Mouse (Mus musculus): ENCODE data around the gene D10Jhu81e. TPM values are rescaled to one million over a fixed set of nuclear protein-coding genes. Genes with fewer than 3 reads are reported as not detected.

The D10Jhu81e gene
- polyA plus RNA-seq, 1 experiment from 2014 or later = 17.9 TPM

- Histone ChIP-seq H3K9me3 (ENCODE audit: control insufficient read depth, low read length) (no peaks in the 10 kb centered on the region), H3K9ac (replicated peaks; ENCODE audit: low read length) (no peak overlapping the region), H3K36me3 (ENCODE audit: control insufficient read depth, insufficient read depth, low read length) (no peaks in the 10 kb centered on the region), H3K27me3 (ENCODE audit: control insufficient read depth, insufficient read depth, low read length) (no peaks in the 10 kb centered on the region), H3K4me2 (ENCODE audit: low read length) (no peak overlapping the region), H3K4me3 (replicated peaks; ENCODE audit: low read depth, low read length) (no peak overlapping the region), H3K4me1 (ENCODE audit: control insufficient read depth, insufficient read depth, low read length) (no peaks in the 10 kb centered on the region), H3K27ac (replicated peaks; ENCODE audit: low read depth, low read length) (no peak overlapping the region)
- DNase-seq (no peak), ATAC-seq (ENCODE audit: low FRiP score, low TSS enrichment) (no peak)
- 84% methylated on average over 2 of the region's 2 CpGs for WGBS
Measured at GRCm38 (mm10) chr10:78115153-78115552, 54.4 kb downstream of the D10Jhu81e start.

- Histone ChIP-seq H3K9me3 (ENCODE audit: control insufficient read depth, low read length) (no peaks in the 10 kb centered on the region), H3K4me3 (replicated peaks; ENCODE audit: low read depth, low read length) (no peak overlapping the region), H3K4me1 (ENCODE audit: control insufficient read depth, insufficient read depth, low read length) (no peaks in the 10 kb centered on the region), H3K9ac (replicated peaks; ENCODE audit: low read length) (no peak overlapping the region), H3K27me3 (ENCODE audit: control insufficient read depth, insufficient read depth, low read length) (no peaks in the 10 kb centered on the region), H3K36me3 (ENCODE audit: control insufficient read depth, insufficient read depth, low read length) (no peaks in the 10 kb centered on the region), H3K4me2 (ENCODE audit: low read length) (no peak overlapping the region), H3K27ac (replicated peaks; ENCODE audit: low read depth, low read length) (no peak overlapping the region)
- DNase-seq (no peak), ATAC-seq (ENCODE audit: low FRiP score, low TSS enrichment) (no peak)
- 48% methylated on average over 4 of the region's 4 CpGs for WGBS
Measured at GRCm38 (mm10) chr10:78114521-78115092, 55.0 kb downstream of the D10Jhu81e start.

Other genes starting within 250 kb of the D10Jhu81e start
- 3.6 TPM in 2 replicates for gene Trpm2, start 199.2 kb downstream of the D10Jhu81e start, polyA plus RNA-seq (2014; fragmentation: Nextera tagmentation; extraction: Ambion mirVana)
- gene 1810043G02Rik, start 191.3 kb downstream of the D10Jhu81e start, polyA plus RNA-seq (2014; fragmentation: Nextera tagmentation; extraction: Ambion mirVana) = 41.0 and 45.3 TPM in 2 replicates
- 88.0 and 97.8 TPM in 2 replicates for gene Pfkl, start 159.7 kb downstream of the D10Jhu81e start, polyA plus RNA-seq (2014; fragmentation: Nextera tagmentation; extraction: Ambion mirVana)
- gene Dnmt3l, start 127.8 kb downstream of the D10Jhu81e start, polyA plus RNA-seq (2014; fragmentation: Nextera tagmentation; extraction: Ambion mirVana) = not detected in 2 replicates
- gene Aire, start 126.2 kb downstream of the D10Jhu81e start, polyA plus RNA-seq (2014; fragmentation: Nextera tagmentation; extraction: Ambion mirVana) = 0.09 TPM in 1 of 2 replicates, not detected in the other
- gene Icosl, start 100.5 kb downstream of the D10Jhu81e start, polyA plus RNA-seq (2014; fragmentation: Nextera tagmentation; extraction: Ambion mirVana) = 0.50 and 0.71 TPM in 2 replicates
- gene Pwp2, start 15.4 kb upstream of the D10Jhu81e start, polyA plus RNA-seq (2014; fragmentation: Nextera tagmentation; extraction: Ambion mirVana) = 13.7 and 15.2 TPM in 2 replicates
- 33.4 and 37.2 TPM in 2 replicates for gene Trappc10, start 74.9 kb upstream of the D10Jhu81e start, polyA plus RNA-seq (2014; fragmentation: Nextera tagmentation; extraction: Ambion mirVana)
- 61.4 and 68.0 TPM in 2 replicates for gene Agpat3, start 182.7 kb upstream of the D10Jhu81e start, polyA plus RNA-seq (2014; fragmentation: Nextera tagmentation; extraction: Ambion mirVana)
- gene Rrp1, start 243.3 kb upstream of the D10Jhu81e start, polyA plus RNA-seq (2014; fragmentation: Nextera tagmentation; extraction: Ambion mirVana) = 305 and 353 TPM in 2 replicates

Data from midbrain, embryonic 14.5 days (tissue).